34 mouse cellular contexts compared by ENCODE assay signal in genomic region chr3:96091966-96092365, GRCm38 (mm10).
"Had no signal": no experiment of that assay in that cellular context is flagged by ENCODE, and none has a peak within 500 bp of the region (broad histone marks: within the 10 kb centered on the region; RNA-seq: fewer than 3 reads in every experiment).

No protein-coding gene starts in this region.

- ATAC-seq: hindbrain, embryonic 16.5 days; hindbrain, postnatal 0 days; inflammation-experienced regulatory T-cells, adult 6 months; intestine, embryonic 15.5 days; intestine, embryonic 16.5 days; intestine, postnatal 0 days had no signal

- H3K27me3 ChIP-seq: heart, embryonic 13.5 days; heart, embryonic 15.5 days; hindbrain, embryonic 12.5 days; hindbrain, embryonic 13.5 days; hindbrain, embryonic 15.5 days; intestine, embryonic 15.5 days; kidney, embryonic 15.5 days had no signal

- H3K4me1 ChIP-seq: hindbrain, embryonic 10.5 days; hindbrain, embryonic 12.5 days; hindbrain, embryonic 13.5 days; hindbrain, embryonic 15.5 days; intestine, embryonic 15.5 days; kidney, embryonic 15.5 days had no signal

- H3K9me3 ChIP-seq: heart, embryonic 10.5 days; heart, embryonic 13.5 days; heart, embryonic 15.5 days; hindbrain, embryonic 10.5 days; hindbrain, embryonic 12.5 days; hindbrain, embryonic 13.5 days; hindbrain, embryonic 15.5 days; intestine, embryonic 15.5 days; kidney, embryonic 15.5 days had no signal

- H3K36me3 ChIP-seq: heart, embryonic 10.5 days; heart, embryonic 13.5 days; heart, embryonic 15.5 days; hindbrain, embryonic 10.5 days; hindbrain, embryonic 12.5 days; hindbrain, embryonic 13.5 days; hindbrain, embryonic 15.5 days; intestine, embryonic 15.5 days; kidney, embryonic 15.5 days had no signal

- H3K27ac ChIP-seq: heart, embryonic 10.5 days; heart, embryonic 13.5 days; heart, embryonic 15.5 days; hindbrain, embryonic 10.5 days; hindbrain, embryonic 12.5 days; hindbrain, embryonic 13.5 days; hindbrain, embryonic 14.5 days; hindbrain, embryonic 15.5 days; hindbrain, postnatal 0 days; intestine, embryonic 15.5 days; kidney, embryonic 15.5 days; kidney, postnatal 0 days; layer of hippocampus, adult 2 months had no signal

- H3K4me2 ChIP-seq: heart, embryonic 11.5 days; heart, embryonic 13.5 days; heart, embryonic 15.5 days; hindbrain, embryonic 12.5 days; hindbrain, embryonic 13.5 days; hindbrain, embryonic 14.5 days; hindbrain, embryonic 15.5 days; intestine, embryonic 15.5 days; kidney, embryonic 15.5 days had no signal

- H3K9ac ChIP-seq: heart, embryonic 13.5 days; heart, embryonic 15.5 days; hindbrain, embryonic 12.5 days; hindbrain, embryonic 13.5 days; hindbrain, embryonic 14.5 days; hindbrain, embryonic 15.5 days; intestine, embryonic 15.5 days; kidney, embryonic 15.5 days had no signal

- DNase-seq: heart, postnatal 10 days; heart, postnatal 14 days; heart, postnatal 36 days; heart, postnatal 4 days; kidney, adult 11 months; kidney, adult 18-20 months; kidney, adult 2 months; kidney, adult 8-10 months; kidney, adult 9 months; kidney, postnatal 10 days; kidney, postnatal 14 days; kidney, postnatal 25 days; kidney, postnatal 36 days; kidney, postnatal 4 days; layer of hippocampus, adult 9-11 months; layer of hippocampus, postnatal 36 days had no signal

- H3K4me3 ChIP-seq: heart, embryonic 10.5 days; heart, embryonic 13.5 days; heart, embryonic 15.5 days; hindbrain, embryonic 10.5 days; hindbrain, embryonic 12.5 days; hindbrain, embryonic 13.5 days; hindbrain, embryonic 15.5 days; intestine, embryonic 15.5 days; kidney, embryonic 15.5 days; layer of hippocampus, adult 2 months had no signal
